ENCODE assay signal across 22 mouse cellular contexts in genomic region chr1:81738384-81738783, GRCm38 (mm10).
DNase-seq lines count a peak whose midpoint lies in the region; ATAC-seq lines count a peak whose summit lies in the region.
"Had no signal": no experiment of that assay in that cellular context is flagged by ENCODE, and none has a peak within 500 bp of the region (broad histone marks: within the 10 kb centered on the region; RNA-seq: fewer than 3 reads in every experiment).

No protein-coding gene starts in this region.

- no peak for ATAC-seq in hindbrain, embryonic 11.5 days (ENCODE audit: low FRiP score)
- no peak for ATAC-seq in hindbrain, embryonic 16.5 days
- ATAC-seq in CD4-positive, CD25-positive, alpha-beta regulatory T cell, adult 4 months: no peak
- ATAC-seq: forebrain, embryonic 15.5 days had no signal

- H3K9me3 ChIP-seq in hindbrain, embryonic 11.5 days (ENCODE audit: control insufficient read depth, low read length): no peaks in the 10 kb centered on the region
- no peaks in the 10 kb centered on the region for H3K9me3 ChIP-seq in hindbrain, embryonic 16.5 days (ENCODE audit: control insufficient read depth, low read length)
- H3K9me3 ChIP-seq: embryonic facial prominence, embryonic 12.5 days; forebrain, embryonic 15.5 days; heart, embryonic 13.5 days; midbrain, embryonic 10.5 days; neural tube, embryonic 15.5 days had no signal

- WGBS in hindbrain, embryonic 11.5 days: 11% methylated on average over 2 of the region's 2 CpGs
- WGBS in hindbrain, embryonic 16.5 days: 12% methylated on average over 2 of the region's 2 CpGs

- H3K27me3 ChIP-seq in hindbrain, embryonic 11.5 days (ENCODE audit: control insufficient read depth, insufficient read depth, low read length): no peaks in the 10 kb centered on the region
- H3K27me3 ChIP-seq in hindbrain, embryonic 16.5 days (replicated peaks; ENCODE audit: control insufficient read depth, insufficient read depth, low read length): no peaks in the 10 kb centered on the region
- H3K27me3 ChIP-seq: embryonic facial prominence, embryonic 12.5 days; forebrain, embryonic 15.5 days; heart, embryonic 13.5 days; neural tube, embryonic 15.5 days had no signal

- no peaks in the 10 kb centered on the region for H3K36me3 ChIP-seq in hindbrain, embryonic 11.5 days (ENCODE audit: control insufficient read depth, insufficient read depth, low read length)
- no peaks in the 10 kb centered on the region for H3K36me3 ChIP-seq in hindbrain, embryonic 16.5 days (ENCODE audit: control insufficient read depth, insufficient read depth, low read length)
- H3K36me3 ChIP-seq: embryonic facial prominence, embryonic 12.5 days; forebrain, embryonic 15.5 days; heart, embryonic 13.5 days; midbrain, embryonic 10.5 days; neural tube, embryonic 15.5 days had no signal

- peak; percentile 17 for DNase-seq in hindbrain, embryonic 11.5 days (ENCODE audit: low spot score)
- DNase-seq in 3T3-L1 (ENCODE audit: low read depth, low spot score): peak; percentile 80
- peak; percentile 45 for DNase-seq in NIH3T3 (ENCODE audit: low read depth)
- peak; percentile 11 for DNase-seq in embryo, embryonic 9.5 days (ENCODE audit: extremely low spot score)
- no peak for DNase-seq in lung, postnatal 10 days
- DNase-seq in cerebellum, adult 18-20 months: no peak
- DNase-seq: adrenal gland, adult 8-10 months; cerebellum, adult 11-12 months; cerebellum, postnatal 25 days; gastrocnemius, postnatal 14 days; heart, adult 18-20 months; thymus, adult 18-20 months had no signal

- H3K4me3 ChIP-seq in hindbrain, embryonic 11.5 days (ENCODE audit: low read depth, low read length): no peak overlapping the region
- no peak overlapping the region for H3K4me3 ChIP-seq in hindbrain, embryonic 16.5 days (ENCODE audit: low read length)
- H3K4me3 ChIP-seq: embryonic facial prominence, embryonic 12.5 days; forebrain, embryonic 15.5 days; heart, embryonic 13.5 days; left cerebral cortex, adult 2 months; midbrain, embryonic 10.5 days; neural tube, embryonic 15.5 days had no signal

- H3K27ac ChIP-seq in hindbrain, embryonic 11.5 days (ENCODE audit: low read depth, low read length): no peak overlapping the region
- no peak overlapping the region for H3K27ac ChIP-seq in hindbrain, embryonic 16.5 days (ENCODE audit: low read depth, low read length)
- H3K27ac ChIP-seq: embryonic facial prominence, embryonic 12.5 days; forebrain, embryonic 15.5 days; heart, embryonic 13.5 days; hindbrain, embryonic 14.5 days; left cerebral cortex, adult 2 months; macrophage; midbrain, embryonic 10.5 days; neural tube, embryonic 15.5 days had no signal

- H3K9ac ChIP-seq in hindbrain, embryonic 11.5 days (ENCODE audit: low read depth, low read length): no peak overlapping the region
- no peak overlapping the region for H3K9ac ChIP-seq in hindbrain, embryonic 16.5 days (ENCODE audit: low read depth, low read length)
- H3K9ac ChIP-seq: embryonic facial prominence, embryonic 12.5 days; forebrain, embryonic 15.5 days; heart, embryonic 13.5 days; hindbrain, embryonic 14.5 days; neural tube, embryonic 15.5 days had no signal

- H3K4me2 ChIP-seq in hindbrain, embryonic 11.5 days (replicated peaks; ENCODE audit: low read depth, low read length): no peak overlapping the region
- no peak overlapping the region for H3K4me2 ChIP-seq in hindbrain, embryonic 16.5 days (ENCODE audit: low read length)
- H3K4me2 ChIP-seq: embryonic facial prominence, embryonic 12.5 days; forebrain, embryonic 15.5 days; heart, embryonic 13.5 days; hindbrain, embryonic 14.5 days; neural tube, embryonic 15.5 days had no signal

- H3K4me1 ChIP-seq in hindbrain, embryonic 11.5 days (replicated peaks; ENCODE audit: control insufficient read depth, insufficient read depth, low read length): no peaks in the 10 kb centered on the region
- no peaks in the 10 kb centered on the region for H3K4me1 ChIP-seq in hindbrain, embryonic 16.5 days (ENCODE audit: control insufficient read depth, insufficient read depth, low read depth, low read length)
- H3K4me1 ChIP-seq: embryonic facial prominence, embryonic 12.5 days; midbrain, embryonic 10.5 days; neural tube, embryonic 15.5 days had no signal

Comparison
In these comparisons a context has a peak if more than half of its experiments do, and no peak if none do; other contexts are left out.
1. DNase-seq: peak in hindbrain, embryonic 11.5 days (single experiment), 3T3-L1 (single experiment), NIH3T3 (single experiment) and embryo, embryonic 9.5 days (single experiment); none in lung, postnatal 10 days (single experiment) and cerebellum, adult 18-20 months (0 of 2).